Mouse (Mus musculus): ENCODE measurements around the gene Hebp1.
A peak's percentile ranks its signal among the peaks of the same experiment; 100 is the strongest.

Gene Hebp1

GRCm38 (mm10) chr6:135197921-135198532 is at the start of gene Hebp1, which contains the start of gene Fam234b:
Gene Hebp1, minus strand, starts transcription at chr6:135198022.
Gene Fam234b, plus strand, starts transcription at chr6:135197977.
- DNase-seq (ENCODE audit: low read depth) = peak; percentile 39

GRCm38 (mm10) chr6:135245586-135245985 is 47.8 kb upstream of the Hebp1 start:
- DNase-seq (ENCODE audit: low read depth) = no peak

- no peak for DNase-seq (ENCODE audit: low read depth)
Measured at GRCm38 (mm10) chr6:135240361-135240760, 42.5 kb upstream of the Hebp1 start.

GRCm38 (mm10) chr6:135238211-135238610 is 40.4 kb upstream of the Hebp1 start:
- no peak for DNase-seq (ENCODE audit: low read depth)

GRCm38 (mm10) chr6:135237326-135237725 is 39.5 kb upstream of the Hebp1 start:
- no peak for DNase-seq (ENCODE audit: low read depth)

GRCm38 (mm10) chr6:135236576-135236975 is 38.8 kb upstream of the Hebp1 start:
- DNase-seq (ENCODE audit: low read depth) = no peak

- no peak for DNase-seq (ENCODE audit: low read depth)
Measured at GRCm38 (mm10) chr6:135235742-135236141, 37.9 kb upstream of the Hebp1 start.

- DNase-seq (ENCODE audit: low read depth) = no peak
Measured at GRCm38 (mm10) chr6:135232443-135233182, 34.8 kb upstream of the Hebp1 start.

- no peak for DNase-seq (ENCODE audit: low read depth)
Measured at GRCm38 (mm10) chr6:135230586-135230985, 32.8 kb upstream of the Hebp1 start.

- DNase-seq (ENCODE audit: low read depth) = no peak
Measured at GRCm38 (mm10) chr6:135228465-135228941, 30.7 kb upstream of the Hebp1 start.

- no peak for DNase-seq (ENCODE audit: low read depth)
Measured at GRCm38 (mm10) chr6:135223786-135224416, 26.1 kb upstream of the Hebp1 start.

- DNase-seq (ENCODE audit: low read depth) = no peak
Measured at GRCm38 (mm10) chr6:135219916-135220315, 22.1 kb upstream of the Hebp1 start.

GRCm38 (mm10) chr6:135218330-135218729 is 20.5 kb upstream of the Hebp1 start:
- DNase-seq (ENCODE audit: low read depth) = no peak

- no peak for DNase-seq (ENCODE audit: low read depth)
Measured at GRCm38 (mm10) chr6:135212666-135213065, 14.8 kb upstream of the Hebp1 start.

GRCm38 (mm10) chr6:135211169-135211568 is 13.3 kb upstream of the Hebp1 start:
- DNase-seq (ENCODE audit: low read depth) = no peak

GRCm38 (mm10) chr6:135206909-135207308 is 9.1 kb upstream of the Hebp1 start:
- no peak for DNase-seq (ENCODE audit: low read depth)

- DNase-seq (ENCODE audit: low read depth) = no peak
Measured at GRCm38 (mm10) chr6:135205802-135206201, 8.0 kb upstream of the Hebp1 start.

- DNase-seq (ENCODE audit: low read depth) = no peak
Measured at GRCm38 (mm10) chr6:135204869-135205268, 7.0 kb upstream of the Hebp1 start.

GRCm38 (mm10) chr6:135203737-135204136 is 5.9 kb upstream of the Hebp1 start:
- DNase-seq (ENCODE audit: low read depth) = no peak

- no peak for DNase-seq (ENCODE audit: low read depth)
Measured at GRCm38 (mm10) chr6:135202668-135203067, 4.8 kb upstream of the Hebp1 start.

GRCm38 (mm10) chr6:135200122-135200957 is 2.5 kb upstream of the Hebp1 start:
- DNase-seq (ENCODE audit: low read depth) = no peak

GRCm38 (mm10) chr6:135198726-135199125 is 904 bp upstream of the Hebp1 start:
- DNase-seq (ENCODE audit: low read depth) = no peak
